Mouse (Mus musculus) midbrain, embryonic 14.5 days (tissue): ENCODE measurements around the gene Fgfr2. TPM values are rescaled to one million over a fixed set of nuclear protein-coding genes. Genes with fewer than 3 reads are reported as not detected.

Experiments used
- ATAC-seq: fragments of 200-750 bp; cut with Nextera tagmentation; 2 replicates; pipeline ENCODE4 v1.8.0; 2017; ENCODE audit warnings: moderate number of reproducible peaks, moderate library complexity; ENCODE audit not compliant: low FRiP score, low TSS enrichment
- DNase-seq: peaks from one replicate; pipeline ENCODE4 v3.0.0-alpha.2; 2015
- H3K27ac ChIP-seq: fragments of 300-500 bp; sonication (generic); replicated peaks from 2 replicates; pipeline ENCODE4 v1.5.1; 2014; ENCODE audit warnings: mild to moderate bottlenecking, low read depth, low read length, moderate library complexity
- H3K27me3 ChIP-seq: fragments of 300-500 bp; sonication (generic); 2 replicates; pipeline ENCODE4 v1.6.1; 2014; ENCODE audit warnings: low read length, control low read depth, mixed read lengths; ENCODE audit not compliant: control insufficient read depth, insufficient read depth
- H3K36me3 ChIP-seq: fragments of 300-500 bp; sonication (generic); 2 replicates; pipeline ENCODE4 v1.6.1; 2014; ENCODE audit warnings: low read length, control low read depth; ENCODE audit not compliant: control insufficient read depth, insufficient read depth
- H3K4me1 ChIP-seq: fragments of 300-500 bp; sonication (generic); 2 replicates; pipeline ENCODE4 v1.6.1; 2014; ENCODE audit warnings: mild to moderate bottlenecking, antibody characterized with exemption, low read length, control low read depth; ENCODE audit not compliant: control insufficient read depth, insufficient read depth
- H3K4me2 ChIP-seq: fragments of 300-500 bp; sonication (generic); 2 replicates; pipeline ENCODE4 v1.6.1; 2014; ENCODE audit warnings: mild to moderate bottlenecking, low read length, moderate library complexity
- H3K4me3 ChIP-seq: fragments of 300-500 bp; sonication (generic); replicated peaks from 2 replicates; pipeline ENCODE4 v1.5.1; 2014; ENCODE audit warnings: low read depth, low read length
- H3K9ac ChIP-seq: fragments of 300-500 bp; sonication (generic); replicated peaks from 2 replicates; pipeline ENCODE4 v1.6.1; 2014; ENCODE audit warnings: mild to moderate bottlenecking, low read length, moderate library complexity
- H3K9me3 ChIP-seq: fragments of 300-500 bp; sonication (generic); 2 replicates; pipeline ENCODE4 v1.6.1; 2016; ENCODE audit warnings: low read length, control low read depth, mixed read lengths; ENCODE audit not compliant: control insufficient read depth
- WGBS: fragments of 180-500 bp; shearing (Covaris S2); extraction: QIAGEN DNeasy Blood & Tissue Kit; methylation state at CpG from one replicate; pipeline ENCODE4 v1.1.7; 2014; 5-methylcytosine and 5-hydroxymethylcytosine counted together
- polyA plus RNA-seq: library from polyadenylated mRNA; unstranded; fragments of >200 nt; fragmentation: Nextera tagmentation; extraction: Ambion mirVana; gene quantifications from 2 replicates; pipeline ENCODE4 v1.2.1, GENCODE M21; 2014

Fgfr2 gene
- polyA plus RNA-seq, 1 experiment from 2014 or later = 28.1 TPM

GRCm38 (mm10) chr7:132193606-132194005 lies 929.5 kb downstream of the Fgfr2 start:
- no peak for DNase-seq
- 92% methylated on average over 2 of the region's 2 CpGs for WGBS

GRCm38 (mm10) chr7:132187456-132187855 lies 935.7 kb downstream of the Fgfr2 start:
- Histone ChIP-seq H3K4me3 (no peak overlapping the region), H3K9ac (no peak overlapping the region), H3K27ac (no peak overlapping the region), H3K4me1 (peaks cover 4% of the 10 kb centered on the region; the same call in 1 of the 2 replicates), H3K4me2 (no peak overlapping the region), H3K27me3 (no peaks in the 10 kb centered on the region), H3K36me3 (no peaks in the 10 kb centered on the region), H3K9me3 (no peaks in the 10 kb centered on the region)
- no peak for DNase-seq
- 63% methylated on average over 3 of the region's 3 CpGs for WGBS
- no peak for ATAC-seq

More at GRCm38 (mm10) chr7:132193606-132194005, 929.5 kb downstream of the Fgfr2 start:
- Histone ChIP-seq H3K4me2 (no peak overlapping the region), H3K9me3 (no peaks in the 10 kb centered on the region), H3K4me3 (no peak overlapping the region), H3K27ac (no peak overlapping the region), H3K36me3 (no peaks in the 10 kb centered on the region), H3K4me1 (no peaks in the 10 kb centered on the region), H3K9ac (no peak overlapping the region), H3K27me3 (no peaks in the 10 kb centered on the region)
- no peak for ATAC-seq

GRCm38 (mm10) chr7:132183892-132184404 lies 939.2 kb downstream of the Fgfr2 start:
- H3K27me3 ChIP-seq = no peaks in the 10 kb centered on the region
- 22% methylated on average over 5 of the region's 5 CpGs for WGBS
- no peak overlapping the region for H3K4me3 ChIP-seq
- H3K9me3 ChIP-seq = no peaks in the 10 kb centered on the region
- H3K9ac ChIP-seq = no peak overlapping the region
- H3K4me2 ChIP-seq = no peak overlapping the region
- ATAC-seq (no peak), DNase-seq (peak; percentile 80)
- H3K27ac ChIP-seq = 0 out of 2 replicates have a peak overlapping the region, but pooled peaks have one; percentile 17
- no peaks in the 10 kb centered on the region for H3K36me3 ChIP-seq
- H3K4me1 ChIP-seq = peaks cover 4% of the 10 kb centered on the region; the same call in 1 of the 2 replicates

- H3K9me3 ChIP-seq = no peaks in the 10 kb centered on the region
- no peaks in the 10 kb centered on the region for H3K36me3 ChIP-seq
- no peak for DNase-seq
- H3K4me1 ChIP-seq = peaks cover 4% of the 10 kb centered on the region; the same call in 1 of the 2 replicates
- H3K27ac ChIP-seq = no peak overlapping the region
- WGBS = 91% methylated on average over 4 of the region's 4 CpGs
- no peak for ATAC-seq
- H3K27me3 ChIP-seq = no peaks in the 10 kb centered on the region
- no peak overlapping the region for H3K4me3 ChIP-seq
- H3K9ac ChIP-seq = no peak overlapping the region
- no peak overlapping the region for H3K4me2 ChIP-seq
Measured at GRCm38 (mm10) chr7:132181586-132182198, 941.5 kb downstream of the Fgfr2 start.

GRCm38 (mm10) chr7:132181042-132181441 lies 942.1 kb downstream of the Fgfr2 start:
- Histone ChIP-seq H3K36me3 (no peaks in the 10 kb centered on the region), H3K9ac (no peak overlapping the region), H3K4me1 (peaks cover 4% of the 10 kb centered on the region; the same call in 1 of the 2 replicates), H3K27ac (no peak overlapping the region), H3K4me2 (no peak overlapping the region), H3K27me3 (no peaks in the 10 kb centered on the region), H3K4me3 (no peak overlapping the region), H3K9me3 (no peaks in the 10 kb centered on the region)
- DNase-seq (no peak), ATAC-seq (no peak)
- 91% methylated on average over 3 of the region's 3 CpGs for WGBS

- WGBS = 58% methylated on average over 1 of the region's 1 CpGs
- ATAC-seq (no peak), DNase-seq (no peak)
- Histone ChIP-seq H3K9me3 (no peaks in the 10 kb centered on the region), H3K36me3 (no peaks in the 10 kb centered on the region), H3K27me3 (no peaks in the 10 kb centered on the region), H3K4me2 (no peak overlapping the region), H3K9ac (no peak overlapping the region), H3K27ac (no peak overlapping the region), H3K4me3 (no peak overlapping the region), H3K4me1 (peaks cover 4% of the 10 kb centered on the region; the same call in 1 of the 2 replicates)
Measured at GRCm38 (mm10) chr7:132179049-132179448, 944.1 kb downstream of the Fgfr2 start.

- Histone ChIP-seq H3K36me3 (no peaks in the 10 kb centered on the region), H3K27ac (no peak overlapping the region), H3K9ac (no peak overlapping the region), H3K27me3 (no peaks in the 10 kb centered on the region), H3K4me1 (peaks cover 11% of the 10 kb centered on the region), H3K4me3 (no peak overlapping the region), H3K4me2 (no peak overlapping the region), H3K9me3 (no peaks in the 10 kb centered on the region)
- 90% methylated on average over 5 of the region's 5 CpGs for WGBS
- ATAC-seq (no peak), DNase-seq (no peak)
Measured at GRCm38 (mm10) chr7:132174787-132175186, 948.4 kb downstream of the Fgfr2 start.

GRCm38 (mm10) chr7:132174296-132174695 lies 948.9 kb downstream of the Fgfr2 start:
- H3K27me3 ChIP-seq = no peaks in the 10 kb centered on the region
- no peaks in the 10 kb centered on the region for H3K36me3 ChIP-seq
- DNase-seq = no peak
- peaks cover 12% of the 10 kb centered on the region for H3K4me1 ChIP-seq
- no peak overlapping the region for H3K4me2 ChIP-seq
- 72% methylated on average over 2 of the region's 2 CpGs for WGBS
- ATAC-seq = no peak
- no peak overlapping the region for H3K4me3 ChIP-seq
- H3K27ac ChIP-seq = no peak overlapping the region
- H3K9ac ChIP-seq = no peak overlapping the region
- no peaks in the 10 kb centered on the region for H3K9me3 ChIP-seq

GRCm38 (mm10) chr7:132172220-132172619 lies 950.9 kb downstream of the Fgfr2 start:
- H3K27ac ChIP-seq = peak overlapping the region; percentile 78
- H3K27me3 ChIP-seq = no peaks in the 10 kb centered on the region
- no peaks in the 10 kb centered on the region for H3K36me3 ChIP-seq
- H3K4me1 ChIP-seq = peaks cover 12% of the 10 kb centered on the region
- DNase-seq = peak; percentile 76
- H3K4me3 ChIP-seq = no peak overlapping the region
- no peak overlapping the region for H3K4me2 ChIP-seq
- ATAC-seq = no peak
- no peak overlapping the region for H3K9ac ChIP-seq
- H3K9me3 ChIP-seq = no peaks in the 10 kb centered on the region
- 36% methylated on average over 5 of the region's 5 CpGs for WGBS
